Mouse (Mus musculus) bone marrow, adult 2 months (tissue): Measurements from ENCODE around the gene Olfr270.

Source experiments
- CTCF ChIP-seq: fragments of 200-500 bp; IDR thresholded peaks from 2 replicates; pipeline ENCODE4 v1.5.1; 2011; ENCODE audit warnings: low read length, control low read depth; ENCODE audit not compliant: control insufficient read depth, insufficient read depth
- POLR2A ChIP-seq: fragments of 200-500 bp; IDR thresholded peaks from 2 replicates; pipeline ENCODE4 v1.6.1; 2011; ENCODE audit warnings: low read depth, mild to moderate bottlenecking, control low read depth, low read length, borderline replicate concordance; ENCODE audit not compliant: control insufficient read depth

DNA sequence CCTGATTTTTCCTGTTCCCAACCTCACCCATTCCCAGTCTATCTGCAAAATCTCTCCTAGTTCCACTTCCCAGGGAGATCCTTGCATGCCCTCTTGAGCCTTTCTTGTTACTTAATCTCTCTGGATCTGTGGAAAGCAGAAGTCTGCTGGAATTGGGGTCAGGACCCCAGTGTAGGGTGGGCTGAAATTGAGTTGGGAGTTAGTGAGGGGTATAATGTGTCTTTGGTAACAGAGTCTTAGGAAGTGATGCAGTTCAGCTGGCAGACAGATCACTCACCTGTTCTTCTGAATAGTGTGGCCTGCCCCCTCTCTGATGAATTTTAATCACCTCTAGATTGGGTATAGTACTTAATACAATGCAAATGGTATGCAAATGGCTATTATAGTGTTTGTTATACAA lies 17.7 kb upstream of the Olfr270 start:
- TF ChIP-seq CTCF (no peak), POLR2A (no peak)
